Mouse (Mus musculus) liver, embryonic 15.5 days (tissue): ENCODE data around the gene Asb18. TPM values are rescaled to one million over a fixed set of nuclear protein-coding genes. Genes with fewer than 3 reads are reported as not detected.

ENCODE experiments used
- ATAC-seq: fragments of 200-750 bp; cut with Nextera tagmentation; 2 replicates; pipeline ENCODE4 v1.8.0; 2017; ENCODE audit warnings: moderate number of reproducible peaks, mild to moderate bottlenecking, moderate library complexity; ENCODE audit not compliant: insufficient read depth
- H3K27ac ChIP-seq: fragments of 300-500 bp; sonication (generic); replicated peaks from 2 replicates; pipeline ENCODE4 v1.5.1; 2015; ENCODE audit warnings: mild to moderate bottlenecking, inconsistent platforms
- H3K27me3 ChIP-seq: fragments of 300-500 bp; sonication (generic); 2 replicates; pipeline ENCODE4 v1.6.1; 2015; ENCODE audit warnings: mild to moderate bottlenecking, inconsistent platforms
- H3K36me3 ChIP-seq: fragments of 300-500 bp; sonication (generic); replicated peaks from 2 replicates; pipeline ENCODE4 v1.6.1; 2015; ENCODE audit warnings: moderate library complexity, mild to moderate bottlenecking, inconsistent platforms
- H3K4me1 ChIP-seq: fragments of 300-500 bp; sonication (generic); replicated peaks from 2 replicates; pipeline ENCODE4 v1.6.1; 2015; ENCODE audit warnings: inconsistent platforms
- H3K4me2 ChIP-seq: fragments of 300-500 bp; sonication (generic); 2 replicates; pipeline ENCODE4 v1.6.1; 2015; ENCODE audit warnings: moderate library complexity, mild to moderate bottlenecking, inconsistent platforms
- H3K4me3 ChIP-seq: fragments of 300-500 bp; sonication (generic); replicated peaks from 2 replicates; pipeline ENCODE4 v1.5.1; 2015; ENCODE audit warnings: mild to moderate bottlenecking, inconsistent platforms
- H3K9ac ChIP-seq: fragments of 300-500 bp; sonication (generic); 2 replicates; pipeline ENCODE4 v1.6.1; 2015; ENCODE audit warnings: moderate library complexity, mild to moderate bottlenecking, inconsistent platforms
- H3K9me3 ChIP-seq: fragments of 300-500 bp; sonication (generic); replicated peaks from 2 replicates; pipeline ENCODE4 v1.6.1; 2016; ENCODE audit warnings: inconsistent platforms
- WGBS: fragments of 180-500 bp; shearing (Covaris S2); methylation state at CpG from one replicate; pipeline ENCODE4 v1.1.7; 2015; ENCODE audit warnings: mixed read lengths; ENCODE audit not compliant: insufficient replicate concordance; 5-methylcytosine and 5-hydroxymethylcytosine counted together
- polyA plus RNA-seq: library from polyadenylated mRNA; unstranded; fragments of >200 nt; fragmentation: Nextera tagmentation; extraction: Ambion mirVana; gene quantifications from 2 replicates; pipeline ENCODE4 v1.2.1, GENCODE M21; 2015

Gene Asb18
- polyA plus RNA-seq, 1 experiment from 2014 or later: not detected

GRCm38 (mm10) chr1:90012168-90012567 lies 2.3 kb downstream of the Asb18 start:
- H3K27me3 ChIP-seq: no peaks in the 10 kb centered on the region
- H3K4me1 ChIP-seq: no peaks in the 10 kb centered on the region
- H3K27ac ChIP-seq: no peak overlapping the region
- no peaks in the 10 kb centered on the region for H3K9me3 ChIP-seq
- 55% methylated on average over 3 of the region's 3 CpGs for WGBS
- ATAC-seq: no peak
- H3K4me3 ChIP-seq: no peak overlapping the region
- H3K4me2 ChIP-seq: no peak overlapping the region
- no peaks in the 10 kb centered on the region for H3K36me3 ChIP-seq
- no peak overlapping the region for H3K9ac ChIP-seq

GRCm38 (mm10) chr1:90010077-90010476 lies 4.4 kb downstream of the Asb18 start:
- Histone ChIP-seq H3K9me3 (no peaks in the 10 kb centered on the region), H3K27ac (no peak overlapping the region), H3K27me3 (no peaks in the 10 kb centered on the region; the same call in 1 of the 2 replicates), H3K9ac (no peak overlapping the region), H3K4me2 (no peak overlapping the region), H3K4me3 (no peak overlapping the region), H3K4me1 (no peaks in the 10 kb centered on the region), H3K36me3 (no peaks in the 10 kb centered on the region)
- 47% methylated on average over 1 of the region's 1 CpGs for WGBS
- ATAC-seq: no peak

- WGBS: 60% methylated on average over 3 of the region's 3 CpGs
- H3K4me3 ChIP-seq: no peak overlapping the region
These were observed 5.3 kb downstream of the Asb18 start for GRCm38 (mm10) chr1:90009188-90009587.

GRCm38 (mm10) chr1:90006666-90007065 lies 7.8 kb downstream of the Asb18 start:
- no peak for ATAC-seq
- no peak overlapping the region for H3K9ac ChIP-seq
- no peak overlapping the region for H3K4me3 ChIP-seq
- H3K9me3 ChIP-seq: no peaks in the 10 kb centered on the region
- no peaks in the 10 kb centered on the region for H3K4me1 ChIP-seq
- no peak overlapping the region for H3K4me2 ChIP-seq
- H3K27me3 ChIP-seq: no peaks in the 10 kb centered on the region; the same call in 1 of the 2 replicates
- no peaks in the 10 kb centered on the region for H3K36me3 ChIP-seq
- H3K27ac ChIP-seq: no peak overlapping the region
- WGBS: 57% methylated on average over 14 of the region's 14 CpGs

More at GRCm38 (mm10) chr1:90009188-90009587, 5.3 kb downstream of the Asb18 start:
- H3K9ac ChIP-seq: no peak overlapping the region
- H3K4me2 ChIP-seq: no peak overlapping the region
- H3K36me3 ChIP-seq: no peaks in the 10 kb centered on the region
- H3K27me3 ChIP-seq: no peaks in the 10 kb centered on the region; the same call in 1 of the 2 replicates
- no peak overlapping the region for H3K27ac ChIP-seq
- no peak for ATAC-seq
- no peaks in the 10 kb centered on the region for H3K4me1 ChIP-seq
- H3K9me3 ChIP-seq: no peaks in the 10 kb centered on the region

GRCm38 (mm10) chr1:90000981-90001380 lies 13.5 kb downstream of the Asb18 start:
- no peaks in the 10 kb centered on the region for H3K27me3 ChIP-seq
- 44% methylated on average over 5 of the region's 5 CpGs for WGBS
- no peak overlapping the region for H3K4me2 ChIP-seq

GRCm38 (mm10) chr1:89999858-90000257 lies 14.6 kb downstream of the Asb18 start:
- Histone ChIP-seq H3K36me3 (no peaks in the 10 kb centered on the region), H3K4me3 (no peak overlapping the region), H3K27ac (no peak overlapping the region), H3K9ac (no peak overlapping the region), H3K4me2 (no peak overlapping the region), H3K9me3 (no peaks in the 10 kb centered on the region), H3K27me3 (no peaks in the 10 kb centered on the region), H3K4me1 (no peaks in the 10 kb centered on the region)
- no peak for ATAC-seq
- WGBS: 59% methylated on average over 3 of the region's 3 CpGs

More at GRCm38 (mm10) chr1:90000981-90001380, 13.5 kb downstream of the Asb18 start:
- H3K4me1 ChIP-seq: no peaks in the 10 kb centered on the region
- no peak overlapping the region for H3K9ac ChIP-seq
- no peak for ATAC-seq
- no peak overlapping the region for H3K27ac ChIP-seq
- H3K9me3 ChIP-seq: no peaks in the 10 kb centered on the region
- H3K36me3 ChIP-seq: no peaks in the 10 kb centered on the region
- no peak overlapping the region for H3K4me3 ChIP-seq

GRCm38 (mm10) chr1:89998696-89999095 lies 15.8 kb downstream of the Asb18 start:
- no peak overlapping the region for H3K4me2 ChIP-seq
- no peak overlapping the region for H3K4me3 ChIP-seq
- ATAC-seq: no peak
- WGBS: 61% methylated on average over 2 of the region's 2 CpGs
- H3K27me3 ChIP-seq: peaks cover 8% of the 10 kb centered on the region
- H3K9me3 ChIP-seq: no peaks in the 10 kb centered on the region
- H3K9ac ChIP-seq: no peak overlapping the region
- H3K4me1 ChIP-seq: no peaks in the 10 kb centered on the region
- H3K27ac ChIP-seq: no peak overlapping the region
- H3K36me3 ChIP-seq: no peaks in the 10 kb centered on the region

- Histone ChIP-seq H3K4me1 (no peaks in the 10 kb centered on the region), H3K9ac (no peak overlapping the region), H3K36me3 (no peaks in the 10 kb centered on the region), H3K27ac (no peak overlapping the region), H3K4me2 (no peak overlapping the region), H3K4me3 (no peak overlapping the region), H3K27me3 (peaks cover 14% of the 10 kb centered on the region), H3K9me3 (no peaks in the 10 kb centered on the region)
- 53% methylated on average over 7 of the region's 7 CpGs for WGBS
- no peak for ATAC-seq
These were observed 16.4 kb downstream of the Asb18 start for GRCm38 (mm10) chr1:89998076-89998475.

- WGBS: 4% methylated on average over 25 of the region's 25 CpGs
These were observed 22.2 kb downstream of the Asb18 start for GRCm38 (mm10) chr1:89992256-89992655.

GRCm38 (mm10) chr1:89977261-89977660 lies 37.2 kb downstream of the Asb18 start:
- 0 out of 2 replicates have a peak, but pooled peaks cover 1% of the 10 kb centered on the region for H3K27me3 ChIP-seq
- H3K4me3 ChIP-seq: no peak overlapping the region
- no peak overlapping the region for H3K27ac ChIP-seq
- no peaks in the 10 kb centered on the region for H3K36me3 ChIP-seq
- ATAC-seq: no peak
- H3K4me1 ChIP-seq: no peaks in the 10 kb centered on the region
- H3K4me2 ChIP-seq: no peak overlapping the region
- no peak overlapping the region for H3K9ac ChIP-seq
- H3K9me3 ChIP-seq: no peaks in the 10 kb centered on the region
- 71% methylated on average over 8 of the region's 8 CpGs for WGBS

More at GRCm38 (mm10) chr1:89992256-89992655, 22.2 kb downstream of the Asb18 start:
- H3K9ac ChIP-seq: no peak overlapping the region
- H3K4me3 ChIP-seq: no peak overlapping the region
- H3K4me1 ChIP-seq: no peaks in the 10 kb centered on the region
- H3K4me2 ChIP-seq: no peak overlapping the region; the same call in 1 of the 2 replicates
- H3K27ac ChIP-seq: no peak overlapping the region
- no peak for ATAC-seq
- H3K27me3 ChIP-seq: peaks cover 50% of the 10 kb centered on the region
- H3K36me3 ChIP-seq: no peaks in the 10 kb centered on the region
- H3K9me3 ChIP-seq: no peaks in the 10 kb centered on the region

- no peaks in the 10 kb centered on the region for H3K9me3 ChIP-seq
- no peak overlapping the region for H3K4me3 ChIP-seq
- H3K36me3 ChIP-seq: no peaks in the 10 kb centered on the region
- 55% methylated on average over 8 of the region's 8 CpGs for WGBS
- no peak overlapping the region for H3K9ac ChIP-seq
- no peak overlapping the region for H3K27ac ChIP-seq
- no peak overlapping the region for H3K4me2 ChIP-seq
- 0 out of 2 replicates have a peak, but pooled peaks cover 10% of the 10 kb centered on the region for H3K27me3 ChIP-seq
- H3K4me1 ChIP-seq: no peaks in the 10 kb centered on the region
- ATAC-seq: no peak
These were observed 38.1 kb downstream of the Asb18 start for GRCm38 (mm10) chr1:89976411-89976810.

GRCm38 (mm10) chr1:89974541-89974940 lies 39.9 kb downstream of the Asb18 start:
- H3K27ac ChIP-seq: no peak overlapping the region
- WGBS: 66% methylated on average over 8 of the region's 8 CpGs
- no peaks in the 10 kb centered on the region for H3K36me3 ChIP-seq
- ATAC-seq: no peak
- no peaks in the 10 kb centered on the region for H3K4me1 ChIP-seq
- H3K27me3 ChIP-seq: peaks cover 28% of the 10 kb centered on the region
- no peaks in the 10 kb centered on the region for H3K9me3 ChIP-seq
- no peak overlapping the region for H3K4me3 ChIP-seq
- H3K9ac ChIP-seq: no peak overlapping the region
- H3K4me2 ChIP-seq: no peak overlapping the region
